Mouse (Mus musculus) liver, embryonic 15.5 days (tissue): ENCODE data around the gene Arhgap44. TPM values are rescaled to one million over a fixed set of nuclear protein-coding genes. Genes with fewer than 3 reads are reported as not detected.

Source experiments
- ATAC-seq: fragments of 200-750 bp; cut with Nextera tagmentation; 2 replicates; pipeline ENCODE4 v1.8.0; 2017; ENCODE audit warnings: moderate number of reproducible peaks, mild to moderate bottlenecking, moderate library complexity; ENCODE audit not compliant: insufficient read depth
- H3K27ac ChIP-seq: fragments of 300-500 bp; sonication (generic); replicated peaks from 2 replicates; pipeline ENCODE4 v1.5.1; 2015; ENCODE audit warnings: mild to moderate bottlenecking, inconsistent platforms
- H3K27me3 ChIP-seq: fragments of 300-500 bp; sonication (generic); 2 replicates; pipeline ENCODE4 v1.6.1; 2015; ENCODE audit warnings: mild to moderate bottlenecking, inconsistent platforms
- H3K36me3 ChIP-seq: fragments of 300-500 bp; sonication (generic); replicated peaks from 2 replicates; pipeline ENCODE4 v1.6.1; 2015; ENCODE audit warnings: moderate library complexity, mild to moderate bottlenecking, inconsistent platforms
- H3K4me1 ChIP-seq: fragments of 300-500 bp; sonication (generic); replicated peaks from 2 replicates; pipeline ENCODE4 v1.6.1; 2015; ENCODE audit warnings: inconsistent platforms
- H3K4me2 ChIP-seq: fragments of 300-500 bp; sonication (generic); 2 replicates; pipeline ENCODE4 v1.6.1; 2015; ENCODE audit warnings: moderate library complexity, mild to moderate bottlenecking, inconsistent platforms
- H3K4me3 ChIP-seq: fragments of 300-500 bp; sonication (generic); replicated peaks from 2 replicates; pipeline ENCODE4 v1.5.1; 2015; ENCODE audit warnings: mild to moderate bottlenecking, inconsistent platforms
- H3K9ac ChIP-seq: fragments of 300-500 bp; sonication (generic); 2 replicates; pipeline ENCODE4 v1.6.1; 2015; ENCODE audit warnings: moderate library complexity, mild to moderate bottlenecking, inconsistent platforms
- H3K9me3 ChIP-seq: fragments of 300-500 bp; sonication (generic); replicated peaks from 2 replicates; pipeline ENCODE4 v1.6.1; 2016; ENCODE audit warnings: inconsistent platforms
- whole genome bisulfite sequencing: fragments of 180-500 bp; shearing (Covaris S2); methylation state at CpG from one replicate; pipeline ENCODE4 v1.1.7; 2015; ENCODE audit warnings: mixed read lengths; ENCODE audit not compliant: insufficient replicate concordance; 5-methylcytosine and 5-hydroxymethylcytosine counted together
- polyA plus RNA-seq: library from polyadenylated mRNA; unstranded; fragments of >200 nt; fragmentation: Nextera tagmentation; extraction: Ambion mirVana; gene quantifications from 2 replicates; pipeline ENCODE4 v1.2.1, GENCODE M21; 2015

Gene Arhgap44
- polyA plus RNA-seq, 1 experiment from 2014 or later: 0.91 TPM

GRCm38 (mm10) chr11:65135251-65135739, 27.5 kb downstream of the Arhgap44 start:
- H3K9me3 ChIP-seq: no peaks in the 10 kb centered on the region
- ATAC-seq: no peak
- no peak overlapping the region for H3K9ac ChIP-seq
- 63% methylated on average over 8 of the region's 8 CpGs for WGBS
- H3K4me3 ChIP-seq: no peak overlapping the region
- no peak overlapping the region for H3K4me2 ChIP-seq
- no peaks in the 10 kb centered on the region for H3K27me3 ChIP-seq
- no peak overlapping the region for H3K27ac ChIP-seq
- no peaks in the 10 kb centered on the region for H3K4me1 ChIP-seq
- no peaks in the 10 kb centered on the region for H3K36me3 ChIP-seq

GRCm38 (mm10) chr11:65133661-65134060, 29.1 kb downstream of the Arhgap44 start:
- no peaks in the 10 kb centered on the region for H3K27me3 ChIP-seq
- no peaks in the 10 kb centered on the region for H3K36me3 ChIP-seq
- 63% methylated on average over 4 of the region's 4 CpGs for WGBS
- no peaks in the 10 kb centered on the region for H3K4me1 ChIP-seq
- H3K4me2 ChIP-seq: no peak overlapping the region
- H3K27ac ChIP-seq: no peak overlapping the region
- H3K9ac ChIP-seq: no peak overlapping the region
- no peak overlapping the region for H3K4me3 ChIP-seq
- no peaks in the 10 kb centered on the region for H3K9me3 ChIP-seq
- no peak for ATAC-seq

GRCm38 (mm10) chr11:65129110-65129509, 33.7 kb downstream of the Arhgap44 start:
- Histone ChIP-seq H3K4me1 (no peaks in the 10 kb centered on the region), H3K9me3 (no peaks in the 10 kb centered on the region), H3K9ac (no peak overlapping the region), H3K4me2 (no peak overlapping the region), H3K4me3 (no peak overlapping the region), H3K27ac (no peak overlapping the region), H3K27me3 (no peaks in the 10 kb centered on the region), H3K36me3 (no peaks in the 10 kb centered on the region)
- WGBS: 60% methylated on average over 4 of the region's 4 CpGs
- ATAC-seq: no peak

GRCm38 (mm10) chr11:65128666-65129065, 34.1 kb downstream of the Arhgap44 start:
- ATAC-seq: no peak
- no peak overlapping the region for H3K9ac ChIP-seq
- H3K4me3 ChIP-seq: no peak overlapping the region
- H3K36me3 ChIP-seq: no peaks in the 10 kb centered on the region
- H3K27me3 ChIP-seq: no peaks in the 10 kb centered on the region
- no peaks in the 10 kb centered on the region for H3K9me3 ChIP-seq
- no peaks in the 10 kb centered on the region for H3K4me1 ChIP-seq
- no peak overlapping the region for H3K27ac ChIP-seq
- WGBS: 57% methylated on average over 4 of the region's 4 CpGs
- H3K4me2 ChIP-seq: no peak overlapping the region

- Histone ChIP-seq H3K27me3 (no peaks in the 10 kb centered on the region), H3K36me3 (no peaks in the 10 kb centered on the region), H3K4me1 (no peaks in the 10 kb centered on the region), H3K9me3 (no peaks in the 10 kb centered on the region), H3K9ac (no peak overlapping the region), H3K27ac (no peak overlapping the region), H3K4me3 (no peak overlapping the region), H3K4me2 (no peak overlapping the region)
- ATAC-seq: no peak
- 71% methylated on average over 9 of the region's 9 CpGs for WGBS
Measured at GRCm38 (mm10) chr11:65126566-65126965, 36.2 kb downstream of the Arhgap44 start.

- WGBS: 53% methylated on average over 8 of the region's 8 CpGs
- Histone ChIP-seq H3K36me3 (no peaks in the 10 kb centered on the region), H3K27ac (no peak overlapping the region), H3K9me3 (no peaks in the 10 kb centered on the region), H3K4me1 (no peaks in the 10 kb centered on the region), H3K9ac (no peak overlapping the region), H3K4me2 (no peak overlapping the region), H3K27me3 (no peaks in the 10 kb centered on the region), H3K4me3 (no peak overlapping the region)
- no peak for ATAC-seq
Measured at GRCm38 (mm10) chr11:65124913-65125418, 37.8 kb downstream of the Arhgap44 start.

GRCm38 (mm10) chr11:65120276-65120675, 42.5 kb downstream of the Arhgap44 start:
- no peak overlapping the region for H3K9ac ChIP-seq
- H3K4me1 ChIP-seq: no peaks in the 10 kb centered on the region
- no peaks in the 10 kb centered on the region for H3K9me3 ChIP-seq
- ATAC-seq: no peak
- H3K4me2 ChIP-seq: no peak overlapping the region
- 59% methylated on average over 4 of the region's 4 CpGs for WGBS
- H3K27me3 ChIP-seq: no peaks in the 10 kb centered on the region
- H3K27ac ChIP-seq: no peak overlapping the region
- H3K4me3 ChIP-seq: no peak overlapping the region
- no peaks in the 10 kb centered on the region for H3K36me3 ChIP-seq

GRCm38 (mm10) chr11:65115811-65116210, 47.0 kb downstream of the Arhgap44 start:
- H3K4me2 ChIP-seq: no peak overlapping the region
- H3K36me3 ChIP-seq: no peaks in the 10 kb centered on the region
- WGBS: 60% methylated on average over 6 of the region's 6 CpGs
- no peak overlapping the region for H3K9ac ChIP-seq
- ATAC-seq: no peak
- no peaks in the 10 kb centered on the region for H3K9me3 ChIP-seq
- no peaks in the 10 kb centered on the region for H3K27me3 ChIP-seq
- H3K4me1 ChIP-seq: no peaks in the 10 kb centered on the region
- H3K27ac ChIP-seq: no peak overlapping the region
- H3K4me3 ChIP-seq: no peak overlapping the region

GRCm38 (mm10) chr11:65112086-65112485, 50.7 kb downstream of the Arhgap44 start:
- no peak overlapping the region for H3K27ac ChIP-seq
- no peaks in the 10 kb centered on the region for H3K4me1 ChIP-seq
- no peaks in the 10 kb centered on the region for H3K9me3 ChIP-seq
- ATAC-seq: no peak
- 50% methylated on average over 4 of the region's 4 CpGs for WGBS
- H3K36me3 ChIP-seq: no peaks in the 10 kb centered on the region
- H3K9ac ChIP-seq: no peak overlapping the region
- no peak overlapping the region for H3K4me3 ChIP-seq
- no peak overlapping the region for H3K4me2 ChIP-seq
- no peaks in the 10 kb centered on the region for H3K27me3 ChIP-seq

- H3K4me2 ChIP-seq: no peak overlapping the region
- 62% methylated on average over 5 of the region's 5 CpGs for WGBS
- no peaks in the 10 kb centered on the region for H3K4me1 ChIP-seq
- no peak overlapping the region for H3K9ac ChIP-seq
- no peak for ATAC-seq
- no peak overlapping the region for H3K4me3 ChIP-seq
- no peaks in the 10 kb centered on the region for H3K36me3 ChIP-seq
- no peaks in the 10 kb centered on the region for H3K27me3 ChIP-seq
- no peaks in the 10 kb centered on the region for H3K9me3 ChIP-seq
- no peak overlapping the region for H3K27ac ChIP-seq
Measured at GRCm38 (mm10) chr11:65111651-65112050, 51.1 kb downstream of the Arhgap44 start.

GRCm38 (mm10) chr11:65110058-65110457, 52.7 kb downstream of the Arhgap44 start:
- Histone ChIP-seq H3K9me3 (no peaks in the 10 kb centered on the region), H3K9ac (no peak overlapping the region), H3K27ac (no peak overlapping the region), H3K27me3 (no peaks in the 10 kb centered on the region), H3K4me2 (no peak overlapping the region), H3K4me3 (no peak overlapping the region), H3K36me3 (no peaks in the 10 kb centered on the region), H3K4me1 (no peaks in the 10 kb centered on the region)
- WGBS: 63% methylated on average over 10 of the region's 10 CpGs
- ATAC-seq: no peak

- no peak overlapping the region for H3K9ac ChIP-seq
- 52% methylated on average over 5 of the region's 5 CpGs for WGBS
- no peaks in the 10 kb centered on the region for H3K36me3 ChIP-seq
- no peaks in the 10 kb centered on the region for H3K4me1 ChIP-seq
- H3K9me3 ChIP-seq: no peaks in the 10 kb centered on the region
- H3K27me3 ChIP-seq: no peaks in the 10 kb centered on the region
- H3K27ac ChIP-seq: no peak overlapping the region
- no peak for ATAC-seq
- no peak overlapping the region for H3K4me3 ChIP-seq
- no peak overlapping the region for H3K4me2 ChIP-seq
Measured at GRCm38 (mm10) chr11:65107734-65108171, 55.0 kb downstream of the Arhgap44 start.
